Mouse (Mus musculus): ENCODE measurements around the gene Cactin. TPM values are rescaled to one million over a fixed set of nuclear protein-coding genes. Genes with fewer than 3 reads are reported as not detected.
A peak's percentile ranks its signal among the peaks of the same experiment; 100 is the strongest.

Cactin gene
- polyA plus RNA-seq, 1 experiment from 2014 or later = 30.5 TPM

- Histone ChIP-seq H3K4me3 (ENCODE audit: low read depth, low read length) (no peak overlapping the region), H3K4me2 (ENCODE audit: low read depth, low read length) (no peak overlapping the region), H3K9ac (replicated peaks; ENCODE audit: low read length) (no peak overlapping the region), H3K27me3 (ENCODE audit: control insufficient read depth, insufficient read depth, low read length) (no peaks in the 10 kb centered on the region), H3K27ac (replicated peaks; ENCODE audit: low read depth, low read length) (no peak overlapping the region), H3K36me3 (replicated peaks; ENCODE audit: control insufficient read depth, insufficient read depth, low read depth, low read length) (peaks cover 27% of the 10 kb centered on the region), H3K9me3 (replicated peaks; ENCODE audit: control insufficient read depth, low read length) (no peaks in the 10 kb centered on the region), H3K4me1 (ENCODE audit: control insufficient read depth, insufficient read depth, low read length) (peaks cover 6% of the 10 kb centered on the region)
- 95% methylated on average over 23 of the region's 23 CpGs for WGBS
- DNase-seq (ENCODE audit: low spot score) (no peak), ATAC-seq (replicated peaks; ENCODE audit: insufficient number of reproducible peaks, low FRiP score, low TSS enrichment, low read depth) (no peak)
Measured at GRCm38 (mm10) chr10:81323141-81323775, 2.4 kb downstream of the Cactin start.

- 94% methylated on average over 18 of the region's 18 CpGs for WGBS
- ATAC-seq (replicated peaks; ENCODE audit: insufficient number of reproducible peaks, low FRiP score, low TSS enrichment, low read depth) = no peak
Measured at GRCm38 (mm10) chr10:81323791-81324530, 3.1 kb downstream of the Cactin start.

GRCm38 (mm10) chr10:81325176-81325575 lies 4.3 kb downstream of the Cactin start:
- H3K27ac ChIP-seq (replicated peaks; ENCODE audit: low read depth, low read length) = no peak overlapping the region
- no peak overlapping the region for H3K9ac ChIP-seq (replicated peaks; ENCODE audit: low read length)
- no peak overlapping the region for H3K4me2 ChIP-seq (ENCODE audit: low read depth, low read length)
- no peaks in the 10 kb centered on the region for H3K9me3 ChIP-seq (replicated peaks; ENCODE audit: control insufficient read depth, low read length)
- H3K4me3 ChIP-seq (ENCODE audit: low read depth, low read length) = no peak overlapping the region
- DNase-seq (ENCODE audit: low spot score) (no peak), ATAC-seq (replicated peaks; ENCODE audit: insufficient number of reproducible peaks, low FRiP score, low TSS enrichment, low read depth) (no peak)
- no peaks in the 10 kb centered on the region; the same call in 1 of the 2 replicates for H3K4me1 ChIP-seq (ENCODE audit: control insufficient read depth, insufficient read depth, low read length)
- WGBS = 94% methylated on average over 21 of the region's 21 CpGs
- H3K36me3 ChIP-seq (replicated peaks; ENCODE audit: control insufficient read depth, insufficient read depth, low read depth, low read length) = peaks cover 27% of the 10 kb centered on the region
- no peaks in the 10 kb centered on the region for H3K27me3 ChIP-seq (ENCODE audit: control insufficient read depth, insufficient read depth, low read length)

More at GRCm38 (mm10) chr10:81323791-81324530, 3.1 kb downstream of the Cactin start:
- Histone ChIP-seq H3K4me3 (ENCODE audit: low read depth, low read length) (no peak overlapping the region), H3K36me3 (replicated peaks; ENCODE audit: control insufficient read depth, insufficient read depth, low read depth, low read length) (peaks cover 27% of the 10 kb centered on the region), H3K4me1 (ENCODE audit: control insufficient read depth, insufficient read depth, low read length) (peaks cover 5% of the 10 kb centered on the region), H3K9me3 (replicated peaks; ENCODE audit: control insufficient read depth, low read length) (no peaks in the 10 kb centered on the region), H3K4me2 (ENCODE audit: low read depth, low read length) (no peak overlapping the region), H3K9ac (replicated peaks; ENCODE audit: low read length) (no peak overlapping the region), H3K27ac (replicated peaks; ENCODE audit: low read depth, low read length) (no peak overlapping the region), H3K27me3 (ENCODE audit: control insufficient read depth, insufficient read depth, low read length) (no peaks in the 10 kb centered on the region)
- DNase-seq (ENCODE audit: low spot score) = no peak

GRCm38 (mm10) chr10:81325781-81326180 lies 4.9 kb downstream of the Cactin start:
- H3K27me3 ChIP-seq (ENCODE audit: control insufficient read depth, insufficient read depth, low read length) = no peaks in the 10 kb centered on the region
- no peak overlapping the region for H3K9ac ChIP-seq (replicated peaks; ENCODE audit: low read length)
- WGBS = 96% methylated on average over 18 of the region's 18 CpGs
- DNase-seq (ENCODE audit: low spot score) = no peak
- H3K9me3 ChIP-seq (replicated peaks; ENCODE audit: control insufficient read depth, low read length) = no peaks in the 10 kb centered on the region
- no peaks in the 10 kb centered on the region; the same call in 1 of the 2 replicates for H3K4me1 ChIP-seq (ENCODE audit: control insufficient read depth, insufficient read depth, low read length)
- ATAC-seq (replicated peaks; ENCODE audit: insufficient number of reproducible peaks, low FRiP score, low TSS enrichment, low read depth) = no peak
- no peak overlapping the region for H3K4me3 ChIP-seq (ENCODE audit: low read depth, low read length)
- no peak overlapping the region for H3K4me2 ChIP-seq (ENCODE audit: low read depth, low read length)
- H3K27ac ChIP-seq (replicated peaks; ENCODE audit: low read depth, low read length) = no peak overlapping the region
- H3K36me3 ChIP-seq (replicated peaks; ENCODE audit: control insufficient read depth, insufficient read depth, low read depth, low read length) = peaks cover 27% of the 10 kb centered on the region

- ATAC-seq (replicated peaks; ENCODE audit: insufficient number of reproducible peaks, low FRiP score, low TSS enrichment, low read depth) = no peak
- H3K4me3 ChIP-seq (ENCODE audit: low read depth, low read length) = no peak overlapping the region
Measured at GRCm38 (mm10) chr10:81326858-81327257, 6.0 kb downstream of the Cactin start.

GRCm38 (mm10) chr10:81327959-81328358 lies 7.1 kb downstream of the Cactin start:
- Histone ChIP-seq H3K27ac (replicated peaks; ENCODE audit: low read depth, low read length) (no peak overlapping the region), H3K4me1 (ENCODE audit: control insufficient read depth, insufficient read depth, low read length) (no peaks in the 10 kb centered on the region; the same call in 1 of the 2 replicates), H3K36me3 (replicated peaks; ENCODE audit: control insufficient read depth, insufficient read depth, low read depth, low read length) (peaks cover 26% of the 10 kb centered on the region), H3K4me3 (ENCODE audit: low read depth, low read length) (no peak overlapping the region), H3K4me2 (ENCODE audit: low read depth, low read length) (no peak overlapping the region), H3K9me3 (replicated peaks; ENCODE audit: control insufficient read depth, low read length) (no peaks in the 10 kb centered on the region), H3K27me3 (ENCODE audit: control insufficient read depth, insufficient read depth, low read length) (peaks cover 8% of the 10 kb centered on the region; the same call in 1 of the 2 replicates), H3K9ac (replicated peaks; ENCODE audit: low read length) (peak overlapping the region; percentile 9; the same call in 1 of the 2 replicates)
- WGBS = 15% methylated on average over 2 of the region's 2 CpGs
- DNase-seq (ENCODE audit: low spot score) (no peak), ATAC-seq (replicated peaks; ENCODE audit: insufficient number of reproducible peaks, low FRiP score, low TSS enrichment, low read depth) (no peak)

More at GRCm38 (mm10) chr10:81326858-81327257, 6.0 kb downstream of the Cactin start:
- H3K9me3 ChIP-seq (replicated peaks; ENCODE audit: control insufficient read depth, low read length) = no peaks in the 10 kb centered on the region
- no peak for DNase-seq (ENCODE audit: low spot score)
- H3K9ac ChIP-seq (replicated peaks; ENCODE audit: low read length) = no peak overlapping the region
- no peaks in the 10 kb centered on the region for H3K27me3 ChIP-seq (ENCODE audit: control insufficient read depth, insufficient read depth, low read length)
- H3K27ac ChIP-seq (replicated peaks; ENCODE audit: low read depth, low read length) = no peak overlapping the region
- H3K36me3 ChIP-seq (replicated peaks; ENCODE audit: control insufficient read depth, insufficient read depth, low read depth, low read length) = peaks cover 27% of the 10 kb centered on the region
- H3K4me1 ChIP-seq (ENCODE audit: control insufficient read depth, insufficient read depth, low read length) = no peaks in the 10 kb centered on the region; the same call in 1 of the 2 replicates
- 88% methylated on average over 6 of the region's 6 CpGs for WGBS
- no peak overlapping the region for H3K4me2 ChIP-seq (ENCODE audit: low read depth, low read length)

- no peak for DNase-seq (ENCODE audit: low spot score)
- no peak within 1 kb of the TSS for H3K4me3 ChIP-seq (ENCODE audit: low read depth, low read length)
- 0 out of 2 replicates have a peak, but pooled peaks have one; percentile 8 for ATAC-seq (replicated peaks; ENCODE audit: insufficient number of reproducible peaks, low FRiP score, low TSS enrichment, low read depth)
- H3K4me2 ChIP-seq (ENCODE audit: low read depth, low read length) = no peak within 1 kb of the TSS
- no peaks in the 10 kb centered on the region; the same call in 1 of the 2 replicates for H3K4me1 ChIP-seq (ENCODE audit: control insufficient read depth, insufficient read depth, low read length)
- peaks cover 24% of the 10 kb centered on the region for H3K36me3 ChIP-seq (replicated peaks; ENCODE audit: control insufficient read depth, insufficient read depth, low read depth, low read length)
- H3K27me3 ChIP-seq (ENCODE audit: control insufficient read depth, insufficient read depth, low read length) = peaks cover 10% of the 10 kb centered on the region; the same call in 1 of the 2 replicates
- H3K9ac ChIP-seq (replicated peaks; ENCODE audit: low read length) = peak within 1 kb of the TSS; percentile 9; the same call in 1 of the 2 replicates
- 13% methylated on average over 10 of the region's 10 CpGs for WGBS
- H3K27ac ChIP-seq (replicated peaks; ENCODE audit: low read depth, low read length) = no peak within 1 kb of the TSS; the same call in 1 of the 2 replicates
- no peaks in the 10 kb centered on the region for H3K9me3 ChIP-seq (replicated peaks; ENCODE audit: control insufficient read depth, low read length)
Measured at GRCm38 (mm10) chr10:81328386-81328785, 7.5 kb downstream of the Cactin start, which contains the start of gene Tbxa2r. Gene Tbxa2r (plus strand): TSS chr10:81328731.

Data from embryonic facial prominence, embryonic 11.5 days (tissue).